Mouse (Mus musculus) gastrocnemius, adult 2 months (tissue): Measurements from ENCODE around the gene Steap3. TPM values are rescaled to one million over a fixed set of nuclear protein-coding genes. Genes with fewer than 3 reads are reported as not detected.

Experiments used
- DNase-seq: peaks from one replicate; pipeline ENCODE4 v3.0.0; 2022
- H3K27ac ChIP-seq: fragments of 200-600 bp; 2 replicates; pipeline ENCODE4 v1.8.1; 2022; ENCODE audit warnings: mild to moderate bottlenecking
- H3K4me3 ChIP-seq: fragments of 200-600 bp; 2 replicates; pipeline ENCODE4 v1.8.1; 2022; ENCODE audit warnings: mild to moderate bottlenecking, moderate library complexity
- CTCF ChIP-seq: fragments of 200-600 bp; IDR thresholded peaks from 2 replicates; pipeline ENCODE4 v1.8.1; 2022; ENCODE audit warnings: antibody characterized with exemption, mild to moderate bottlenecking, moderate library complexity
- intact Hi-C: fragments of 180-260 bp; cut with DNase I; formaldehyde crosslinking; loops from one replicate; pipeline ENCODE4 v1.15.1; 2025
- total RNA-seq, 2 experiments: library from RNA; stranded (reverse); gene quantifications; 2 replicates each; pipeline ENCODE4 v1.2.3; 2021

Steap3 gene
- total RNA-seq, 2 experiments from 2014 or later = 16.0 to 22.1 TPM

GRCm38 (mm10) chr1:120158474-120159127 is 113.9 kb downstream of the Steap3 start:
- intact Hi-C loops = no loop called here
- TF ChIP-seq CTCF = no peak
- no peak overlapping the region for H3K4me3 ChIP-seq
- H3K27ac ChIP-seq = no peak overlapping the region
- DNase-seq = no peak

DNA sequence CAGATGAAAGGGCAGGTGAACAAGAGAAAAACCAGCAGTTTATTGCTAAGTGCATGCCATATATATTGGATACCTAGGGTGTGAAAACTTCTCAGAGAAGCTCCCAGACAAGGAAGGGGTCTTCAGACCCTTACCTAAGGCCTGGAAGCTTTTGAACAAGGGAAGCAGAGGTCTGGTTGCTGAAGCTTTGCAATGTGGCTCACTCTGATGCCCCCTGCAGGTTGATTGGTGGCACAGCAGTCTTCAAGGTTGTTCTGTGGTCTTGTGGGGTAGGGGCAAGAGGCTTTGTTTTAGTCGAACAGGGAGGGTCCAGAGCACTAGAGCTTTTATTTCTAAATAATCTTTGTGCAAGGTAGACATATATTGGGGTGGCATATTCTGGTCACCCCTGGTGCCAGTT is 117.2 kb downstream of the Steap3 start:
- Histone ChIP-seq H3K27ac (no peak overlapping the region), H3K4me3 (no peak overlapping the region)
- DNase-seq = peak; percentile 26
- peak; percentile 93 for TF ChIP-seq CTCF
- intact Hi-C loops = loop anchor here (2.0 kb wide), 1 partner anchor 123 kb away; no protein-coding TSS in a partner anchor

DNA sequence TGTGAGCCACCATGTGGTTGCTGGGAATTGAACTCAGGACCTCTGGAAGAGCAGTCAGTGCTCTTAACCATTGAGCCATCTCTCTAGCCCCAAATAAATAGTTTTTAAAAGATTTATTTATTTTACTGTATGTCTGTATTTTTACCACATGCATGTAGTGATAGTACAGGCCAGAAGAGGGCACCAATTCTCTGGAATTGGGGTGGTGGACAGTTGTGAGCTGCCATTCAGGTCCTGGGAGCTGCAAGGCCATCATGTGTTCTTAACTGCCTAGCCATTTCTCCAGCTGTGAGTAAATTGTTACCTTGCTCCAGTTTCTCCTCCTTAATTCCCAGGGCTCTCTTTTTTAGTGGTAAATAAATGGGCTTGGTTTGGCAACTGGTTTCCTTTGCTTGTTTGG is 118.3 kb downstream of the Steap3 start:
- intact Hi-C loops = loop anchor here (2.0 kb wide), 1 partner anchor 121 kb away; no protein-coding TSS in a partner anchor
- H3K27ac ChIP-seq = no peak overlapping the region
- peak; percentile 43 for DNase-seq

GRCm38 (mm10) chr1:120146994-120147393 is 125.5 kb downstream of the Steap3 start:
- intact Hi-C loops = no loop called here
- TF ChIP-seq CTCF = peak; percentile 58
- no peak overlapping the region for H3K4me3 ChIP-seq
- DNase-seq = no peak
- H3K27ac ChIP-seq = no peak overlapping the region

More for the DNA sequence above, 118.3 kb downstream of the Steap3 start:
- TF ChIP-seq CTCF = peak; percentile 68
- H3K4me3 ChIP-seq = no peak overlapping the region

DNA sequence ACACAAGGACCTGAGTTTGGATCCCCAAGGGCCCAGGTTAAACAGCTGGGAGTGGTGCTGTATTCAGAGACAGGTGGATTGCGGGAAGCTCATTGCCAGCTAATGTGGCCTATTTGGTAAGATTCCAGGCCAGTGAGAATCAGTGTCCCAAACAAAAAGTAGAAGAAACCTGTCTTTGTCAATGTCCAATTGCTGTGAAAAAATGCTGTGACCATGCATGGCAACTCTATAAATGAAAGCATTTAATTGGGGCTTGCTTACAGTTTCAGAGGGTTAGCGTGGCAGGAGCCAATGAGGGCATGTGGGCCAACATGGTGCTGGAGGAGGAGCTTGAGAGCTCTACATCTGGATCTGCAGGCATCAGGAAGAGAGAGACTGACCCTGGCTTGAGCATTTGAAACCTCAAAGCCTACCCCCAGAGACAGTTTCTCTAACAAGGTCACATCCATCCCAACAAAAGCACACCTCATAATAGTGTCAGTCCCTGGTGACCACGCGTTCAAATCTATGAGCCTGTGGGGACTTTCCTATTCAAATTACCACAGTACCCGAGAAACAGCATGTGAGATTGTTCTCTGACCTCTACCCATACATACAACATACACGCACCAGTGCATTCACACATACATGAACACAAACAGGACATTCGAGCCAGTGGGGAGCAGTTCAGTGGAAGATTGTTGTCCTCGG is 126.8 kb downstream of the Steap3 start:
- no peak overlapping the region for H3K4me3 ChIP-seq
- intact Hi-C loops = no loop called here
- no peak overlapping the region for H3K27ac ChIP-seq
- DNase-seq = no peak
- TF ChIP-seq CTCF = no peak

DNA sequence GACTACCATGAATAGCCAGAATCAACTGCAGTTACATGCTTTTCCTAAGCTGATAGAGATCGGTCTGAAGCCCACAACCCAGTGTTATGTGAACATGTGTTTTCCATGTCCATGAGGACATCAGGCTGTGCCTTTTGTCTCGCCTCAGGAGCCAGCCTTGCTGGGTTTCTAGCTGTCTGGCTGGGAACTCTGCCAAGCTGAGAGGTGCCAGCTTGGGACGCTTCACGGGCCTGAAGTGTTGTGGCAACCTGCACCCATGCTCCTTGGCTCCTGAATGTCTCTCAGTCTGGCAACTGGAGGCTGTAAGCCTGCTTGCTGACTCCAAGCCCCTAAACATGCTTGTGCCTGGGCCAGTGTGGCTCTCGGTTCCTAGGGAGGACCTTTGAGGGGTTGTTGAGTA is 130.0 kb downstream of the Steap3 start:
- intact Hi-C loops = loop anchor here (2.0 kb wide), 1 partner anchor 20 kb away; no protein-coding TSS in a partner anchor
- H3K4me3 ChIP-seq = no peak overlapping the region
- H3K27ac ChIP-seq = no peak overlapping the region
- no peak for TF ChIP-seq CTCF
- peak; percentile 83 for DNase-seq

Other genes starting within 250 kb of the Steap3 start
- 10 to 100 TPM in 1 of 2 experiments, 1 to 10 TPM in 1; 9.3 to 12.8 TPM for gene Tmem37, start 198.6 kb downstream of the Steap3 start, total RNA-seq
- 100 to 1,000 TPM; 109 to 173 TPM for gene Dbi, start 151.6 kb downstream of the Steap3 start, total RNA-seq
- 1 to 10 TPM; 3.3 to 6.6 TPM for gene 3110009E18Rik, start 151.5 kb downstream of the Steap3 start, total RNA-seq
- gene C1ql2, start 67.9 kb upstream of the Steap3 start, total RNA-seq = not detected
- not detected for gene Marco, start 232.3 kb upstream of the Steap3 start, total RNA-seq